Mouse (Mus musculus) midbrain, embryonic 15.5 days (tissue): ENCODE measurements around the gene Zfp141. TPM values are rescaled to one million over a fixed set of nuclear protein-coding genes. Genes with fewer than 3 reads are reported as not detected.

ENCODE experiments used
- polyA plus RNA-seq: library from polyadenylated mRNA; unstranded; fragments of >200 nt; fragmentation: Nextera tagmentation; extraction: Ambion mirVana; gene quantifications from 2 replicates; pipeline ENCODE4 v1.2.1, GENCODE M21; 2015

Zfp141 gene
- polyA plus RNA-seq, 1 experiment from 2014 or later, result 16.4 TPM

Other genes starting within 250 kb of the Zfp141 start
- gene Vmn2r61, start 245.7 kb downstream of the Zfp141 start, polyA plus RNA-seq, result not detected in 2 replicates
- not detected in 2 replicates for gene 4933421I07Rik, start 57.6 kb downstream of the Zfp141 start, polyA plus RNA-seq
- not detected in 2 replicates for gene Gm21028, start 72.8 kb upstream of the Zfp141 start, polyA plus RNA-seq
- 1.9 and 2.1 TPM in 2 replicates for gene Zfp977, start 86.8 kb upstream of the Zfp141 start, polyA plus RNA-seq
- 2.2 and 2.7 TPM in 2 replicates for gene Zfp976, start 136.8 kb upstream of the Zfp141 start, polyA plus RNA-seq
- gene Zfp975, start 187.0 kb upstream of the Zfp141 start, polyA plus RNA-seq, result 7.3 and 7.7 TPM in 2 replicates
- not detected in 2 replicates for gene Gm17067, start 221.3 kb upstream of the Zfp141 start, polyA plus RNA-seq